Mouse (Mus musculus) layer of hippocampus, postnatal 36 days (tissue): ENCODE results near the gene Nectin1. TPM values are rescaled to one million over a fixed set of nuclear protein-coding genes. Genes with fewer than 3 reads are reported as not detected.

Experiments
- DNase-seq, 2 experiments: peaks; one replicate each; pipeline ENCODE4 v3.0.0; 2022
- total RNA-seq, 2 experiments: library from RNA; stranded (reverse); gene quantifications; 2 replicates each; pipeline ENCODE4 v1.2.3; 2021

The Nectin1 gene
- total RNA-seq = 10 to 100 TPM; 73.5 to 75.3 TPM

DNA sequence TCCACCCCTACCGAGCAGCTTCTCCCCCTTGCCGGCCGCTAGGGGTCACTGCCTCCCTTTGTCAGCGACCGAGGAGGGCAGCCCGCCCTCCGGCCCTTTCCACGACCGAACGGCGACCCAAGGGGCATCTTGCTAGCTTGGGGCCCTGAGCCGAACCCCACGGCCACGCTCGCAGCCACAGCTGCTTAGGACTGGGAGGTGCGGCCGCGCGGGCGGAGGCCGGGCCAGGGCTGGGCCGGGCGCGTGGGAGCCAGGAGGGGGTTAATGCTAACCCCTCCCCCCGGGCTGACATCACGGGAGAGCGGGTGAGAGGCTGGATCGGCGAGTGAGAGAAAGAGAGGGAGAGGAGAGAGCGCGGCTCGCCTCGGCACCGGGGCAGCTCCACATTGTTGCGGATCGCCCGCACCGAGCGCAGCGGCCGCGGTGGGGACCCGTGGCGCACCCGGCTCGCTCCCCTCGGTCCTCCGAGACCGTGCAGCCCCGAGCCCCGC lies at the start of gene Nectin1:
Gene Nectin1, plus strand, starts transcription at position 338 of the 491 bp plus-strand sequence.
- peak; percentile 91 to 92 for DNase-seq

DNA sequence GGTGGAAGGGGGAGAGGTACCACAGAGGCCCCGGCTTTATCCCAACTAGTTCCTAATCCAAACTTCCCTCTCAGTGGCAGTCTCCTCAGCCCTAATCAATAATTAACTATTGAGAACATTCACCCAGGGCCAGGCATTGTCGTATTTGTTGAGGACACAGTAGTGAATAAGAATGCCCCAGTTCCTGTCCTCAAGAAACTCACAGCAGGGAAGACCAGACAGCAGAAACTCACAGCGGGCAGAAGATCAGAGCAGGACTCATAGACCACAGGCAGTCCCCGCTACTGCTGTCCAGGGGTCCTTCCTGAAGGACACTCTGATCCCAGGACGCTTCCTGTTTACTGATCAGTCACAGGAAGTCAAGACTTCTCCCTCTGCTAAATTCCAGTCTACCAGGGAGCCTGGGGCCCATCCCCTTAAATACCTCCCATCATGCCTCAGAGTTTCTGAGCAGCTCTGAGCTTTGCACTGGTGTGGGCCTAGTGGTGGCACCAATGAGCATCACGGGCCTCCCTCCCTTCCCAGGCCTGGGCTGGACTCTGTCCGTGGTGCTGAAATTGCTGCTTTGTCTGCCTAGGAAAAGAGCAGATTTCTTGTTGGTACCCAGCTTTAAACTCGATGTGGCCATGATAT lies 45.6 kb upstream of the Nectin1 start:
- DNase-seq = no peak

DNA sequence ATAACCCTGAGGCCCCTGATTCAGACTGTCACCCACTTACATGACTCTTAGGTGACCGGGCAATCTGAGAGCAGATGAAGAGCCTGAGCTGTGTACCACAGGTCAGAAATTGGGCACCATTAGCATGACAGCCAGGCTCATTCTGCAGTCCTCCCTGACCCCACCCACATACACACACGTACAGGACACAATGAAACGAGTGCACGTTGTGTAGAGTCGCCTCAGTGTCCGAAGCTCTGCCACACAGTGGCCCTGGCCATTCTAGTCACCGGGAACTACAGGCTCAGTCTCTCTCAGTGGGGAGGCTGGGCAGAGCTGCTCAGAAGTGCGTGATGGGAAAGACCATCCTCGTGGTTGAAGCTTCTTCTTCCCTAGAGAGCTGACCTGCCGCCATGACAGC lies 44.9 kb upstream of the Nectin1 start:
- no peak for DNase-seq

DNA sequence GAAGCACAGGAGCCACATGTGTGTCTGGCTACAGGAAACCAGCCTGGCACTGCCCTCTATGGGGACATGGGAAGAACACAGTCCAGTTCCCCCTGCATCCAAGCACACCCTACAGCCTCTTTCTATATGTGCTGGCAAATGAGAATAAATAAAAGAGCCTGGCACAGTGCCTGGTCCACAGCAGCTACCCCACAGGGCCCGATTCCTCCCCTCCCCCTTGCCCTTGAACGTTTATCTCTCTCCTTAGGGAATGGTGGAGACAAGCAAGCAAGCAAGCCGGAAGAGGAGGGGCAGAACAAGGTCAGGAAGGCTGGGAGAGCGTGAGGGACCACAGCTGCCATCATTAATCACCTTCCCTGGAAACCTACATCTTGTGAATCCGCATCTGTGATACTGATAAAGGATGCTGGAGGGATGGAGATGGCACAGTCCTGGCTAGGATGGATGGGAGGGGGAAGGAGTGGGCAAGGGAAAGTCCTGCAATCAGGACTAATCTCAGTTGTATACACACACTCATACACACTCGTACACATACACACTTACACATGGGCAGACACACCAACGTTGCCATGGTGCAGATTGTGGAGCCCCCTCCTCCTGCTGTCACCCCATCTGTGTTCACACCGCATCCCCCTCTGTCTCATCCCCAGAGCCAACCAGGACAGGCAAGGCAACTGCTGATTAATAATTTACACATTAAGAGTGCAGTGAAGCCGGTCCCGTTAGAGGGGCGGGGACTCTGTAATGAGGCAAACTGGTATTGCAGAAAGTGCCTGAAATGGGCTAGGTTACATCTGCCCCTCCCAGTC lies 44.2 kb upstream of the Nectin1 start:
- peak; percentile 71 to 76 for DNase-seq

DNA sequence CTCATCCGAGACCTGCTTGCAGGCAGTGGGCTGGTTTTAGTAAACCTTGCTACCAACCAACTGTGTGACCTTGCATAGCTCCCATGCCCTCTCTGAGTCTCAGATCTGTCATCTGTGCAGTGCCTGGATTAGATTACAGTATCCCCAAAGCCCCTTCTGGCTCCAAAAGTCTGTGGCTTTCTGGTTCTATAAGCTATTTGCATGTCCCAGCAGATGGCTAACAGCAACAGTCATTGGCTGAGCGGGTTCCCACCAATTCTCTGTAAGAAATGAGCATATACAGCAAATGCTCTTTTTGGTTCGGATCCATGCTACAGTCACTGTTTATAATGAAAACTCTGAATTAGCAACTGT lies 43.6 kb upstream of the Nectin1 start:
- DNase-seq = no peak

DNA sequence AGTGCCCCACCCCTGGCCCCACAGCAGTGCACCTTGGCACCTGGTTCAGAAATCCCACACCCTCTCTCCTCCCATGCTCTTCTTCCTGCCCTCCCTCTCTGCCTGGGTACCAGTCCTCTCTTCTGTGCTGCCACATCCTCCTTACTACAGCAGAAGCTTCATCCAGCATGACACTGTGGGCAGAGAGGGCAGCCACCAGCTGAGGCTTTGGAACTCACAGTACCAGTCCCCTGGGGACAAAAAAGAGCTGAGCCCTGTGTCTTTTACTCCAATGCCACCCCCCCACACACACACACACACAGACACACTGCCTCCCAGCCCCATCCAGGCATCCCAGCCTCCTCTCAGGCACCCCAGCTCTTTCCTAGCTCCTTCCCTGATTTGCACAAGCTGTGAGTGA lies 42.0 kb upstream of the Nectin1 start:
- no peak for DNase-seq

DNA sequence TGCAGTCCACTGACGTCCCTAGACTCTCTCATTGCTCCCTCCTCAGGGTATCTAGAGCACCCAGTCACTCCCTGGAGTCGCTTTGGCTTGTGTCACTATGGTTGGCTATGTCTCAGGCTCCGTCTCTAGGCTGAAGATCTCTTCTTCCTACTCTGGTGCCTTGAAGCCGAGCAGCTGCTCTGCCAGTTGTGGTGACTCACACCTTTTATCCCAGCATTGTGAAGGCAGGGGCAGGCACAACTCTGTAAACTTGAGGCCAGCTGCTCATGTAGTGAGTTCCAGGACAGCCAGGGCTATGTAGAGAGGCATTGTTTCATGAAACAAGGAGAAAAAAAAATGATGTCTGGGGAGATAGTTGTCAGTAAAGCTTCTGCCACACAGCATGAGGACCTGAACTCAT lies 36.2 kb upstream of the Nectin1 start:
- DNase-seq = no peak

DNA sequence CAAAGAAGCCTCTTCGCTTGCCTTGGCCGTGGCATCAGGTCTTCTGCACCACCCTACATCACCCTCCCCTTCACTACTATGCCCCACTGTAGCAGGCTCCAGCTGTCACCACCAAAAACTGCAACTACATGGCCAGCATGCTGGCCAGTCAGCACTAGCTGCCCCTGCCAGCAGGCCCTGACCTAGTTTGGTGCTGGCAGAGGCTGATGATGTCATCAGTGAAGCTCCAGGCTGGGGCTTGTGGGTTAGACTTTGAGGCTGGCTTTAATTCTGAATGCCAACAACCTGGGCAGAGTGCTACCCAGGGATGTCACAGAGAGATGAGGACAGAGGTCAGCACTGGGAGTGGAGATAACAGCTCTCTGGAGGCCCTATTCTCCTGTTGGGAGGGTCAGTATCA lies 35.1 kb upstream of the Nectin1 start:
- no peak for DNase-seq

DNA sequence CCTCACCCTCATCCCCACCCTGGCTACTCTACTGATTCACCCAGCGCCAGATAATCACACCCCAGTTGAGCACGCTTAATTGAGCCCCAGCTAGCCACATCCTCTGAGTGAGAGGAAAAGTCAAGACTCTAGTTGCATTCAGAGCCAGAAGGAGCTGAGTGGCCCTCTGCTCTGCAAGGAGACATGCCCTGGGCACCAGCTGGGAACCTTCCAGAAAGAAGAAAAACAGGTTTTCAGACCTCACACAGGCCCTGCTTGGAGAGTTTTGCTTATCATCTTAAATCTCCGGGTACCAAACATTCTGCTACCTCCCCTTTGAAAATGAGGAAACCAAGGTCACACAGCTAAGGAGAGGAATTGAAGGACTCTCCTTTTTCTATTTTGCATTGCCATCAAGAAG lies 30.4 kb upstream of the Nectin1 start:
- DNase-seq = no peak

DNA sequence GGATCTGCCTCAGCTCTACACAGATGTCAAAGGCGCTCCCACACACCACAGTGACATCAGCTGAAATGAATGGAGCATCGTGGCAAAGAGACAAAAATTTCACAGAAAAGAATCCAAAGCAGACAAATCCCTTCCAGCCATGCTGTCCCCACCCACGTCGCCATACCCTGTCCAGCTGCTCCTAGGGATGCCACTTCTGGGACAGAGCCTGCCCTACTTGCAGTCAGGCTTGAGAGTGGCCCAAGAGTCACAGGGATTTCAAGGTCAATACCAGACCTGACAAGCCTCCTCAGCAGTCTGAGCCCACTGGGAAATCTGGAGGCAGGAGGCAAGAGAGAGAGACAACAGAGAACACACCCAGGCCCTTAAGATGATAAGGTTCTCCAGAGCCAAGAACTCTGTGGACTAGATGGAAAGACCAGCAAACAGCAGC lies 24.4 kb upstream of the Nectin1 start:
- peak; percentile 50 for DNase-seq

DNA sequence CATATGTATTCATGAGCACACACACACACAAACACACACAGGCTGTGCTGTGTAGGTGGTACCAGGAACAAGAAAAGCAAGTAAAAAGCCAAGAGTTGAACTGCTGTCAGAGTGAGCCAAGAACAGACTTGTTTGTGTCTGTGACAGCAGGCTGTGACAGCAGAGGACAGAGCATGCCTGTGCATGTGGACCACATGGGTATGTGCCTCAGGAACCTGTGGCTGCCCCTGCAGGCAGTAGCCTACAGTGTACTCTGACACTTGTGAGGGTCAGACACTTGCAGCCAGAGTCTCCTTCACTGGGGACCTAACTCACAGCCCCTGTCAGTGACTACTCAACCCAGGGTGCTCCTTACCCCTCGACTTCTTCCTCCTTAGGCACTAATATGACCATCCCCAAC lies 23.7 kb upstream of the Nectin1 start:
- no peak for DNase-seq

DNA sequence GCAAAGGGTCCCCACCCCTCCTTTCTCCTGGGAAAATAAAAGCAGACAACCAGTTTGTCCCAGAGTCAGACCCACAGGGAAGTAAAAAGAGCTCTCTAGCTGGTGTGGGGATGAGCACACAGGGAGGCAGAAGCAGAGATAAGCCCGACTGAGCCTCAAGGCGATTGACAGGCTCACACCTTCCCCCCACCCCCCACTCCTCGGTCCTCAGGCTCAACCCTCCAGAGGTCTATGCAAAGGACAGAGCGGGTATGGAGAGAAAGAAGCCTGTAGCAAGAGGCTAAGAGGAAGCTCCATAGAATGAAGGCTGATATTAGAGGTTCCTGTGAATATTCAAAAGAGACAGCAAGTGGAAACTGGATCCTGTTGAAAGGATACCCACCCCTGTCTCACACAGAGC lies 19.7 kb upstream of the Nectin1 start:
- DNase-seq = no peak

DNA sequence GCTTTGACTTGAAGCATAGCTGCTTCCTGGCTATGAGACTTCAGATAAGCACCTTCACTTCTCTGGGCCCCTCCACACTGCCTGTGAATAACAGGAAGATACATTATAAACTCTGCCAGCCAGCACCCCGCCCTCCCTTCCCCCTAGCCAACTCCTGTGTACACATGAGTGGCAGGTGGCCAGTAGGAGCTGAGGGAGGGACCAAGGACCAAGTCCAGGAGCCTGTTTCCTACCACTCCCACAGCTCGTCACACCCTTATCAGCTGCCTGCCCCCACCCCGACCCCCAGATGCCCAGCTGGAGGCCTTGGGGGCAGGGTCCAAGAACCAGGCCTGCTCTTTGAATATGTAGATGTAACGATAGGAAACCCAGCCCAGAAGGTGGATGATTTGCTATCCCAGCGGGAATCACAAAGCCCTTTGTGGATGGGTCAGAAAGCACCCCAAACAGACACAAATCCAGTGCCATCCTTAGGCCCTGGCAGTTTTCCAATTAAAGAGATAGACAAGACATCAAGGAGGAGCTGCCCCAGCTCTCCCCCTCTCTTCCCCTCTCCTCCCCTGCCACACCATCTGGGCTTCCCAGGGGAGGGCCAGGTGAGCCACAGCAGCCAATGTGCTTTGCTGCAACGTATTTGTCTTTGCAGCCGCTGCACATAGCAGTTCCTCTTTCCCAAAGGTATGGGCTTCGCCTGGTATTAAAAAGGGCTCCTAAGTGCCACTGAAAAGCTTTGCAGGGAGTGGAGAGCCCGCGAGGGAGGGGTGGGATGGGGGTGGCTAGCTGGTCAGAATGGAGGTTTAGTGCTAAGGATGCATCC lies 14.1 kb upstream of the Nectin1 start:
- no peak for DNase-seq

DNA sequence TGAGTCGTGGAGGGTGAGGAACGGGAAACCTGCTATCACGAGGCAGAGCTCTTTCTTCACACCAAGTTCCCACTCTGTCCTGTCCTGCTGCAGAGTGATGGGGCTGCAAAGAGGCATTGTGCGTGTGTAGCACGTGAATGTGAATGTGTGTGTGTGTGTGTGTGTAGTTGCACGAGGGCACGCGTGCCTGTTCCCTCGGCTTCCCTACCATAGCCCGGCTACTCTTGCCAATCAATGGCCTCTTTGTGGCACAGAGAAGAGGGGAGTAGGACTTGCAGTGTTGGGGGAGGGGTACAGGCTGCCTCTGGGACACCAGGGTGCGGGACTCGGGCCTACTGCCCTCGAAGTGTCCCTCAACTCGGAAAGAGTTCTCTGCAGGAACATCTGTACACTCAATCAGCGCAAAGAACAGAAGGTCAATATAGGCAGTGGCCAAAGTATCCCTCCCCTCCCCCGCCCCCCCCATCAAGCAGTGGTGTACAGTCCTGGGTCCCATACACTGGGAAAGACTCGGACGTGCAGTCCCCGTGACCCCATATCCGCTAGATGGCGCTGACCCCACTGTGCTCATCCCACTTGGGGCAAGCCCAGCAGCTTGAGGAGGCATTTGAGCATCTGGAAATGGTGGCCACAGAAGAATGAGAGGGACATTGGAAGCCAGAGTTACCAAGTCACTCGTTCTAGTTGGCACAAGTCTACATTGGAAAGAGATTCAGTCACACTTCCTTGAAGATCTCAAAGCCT lies 13.3 kb upstream of the Nectin1 start:
- peak in 1 of 2 experiments; percentile 55 for DNase-seq

DNA sequence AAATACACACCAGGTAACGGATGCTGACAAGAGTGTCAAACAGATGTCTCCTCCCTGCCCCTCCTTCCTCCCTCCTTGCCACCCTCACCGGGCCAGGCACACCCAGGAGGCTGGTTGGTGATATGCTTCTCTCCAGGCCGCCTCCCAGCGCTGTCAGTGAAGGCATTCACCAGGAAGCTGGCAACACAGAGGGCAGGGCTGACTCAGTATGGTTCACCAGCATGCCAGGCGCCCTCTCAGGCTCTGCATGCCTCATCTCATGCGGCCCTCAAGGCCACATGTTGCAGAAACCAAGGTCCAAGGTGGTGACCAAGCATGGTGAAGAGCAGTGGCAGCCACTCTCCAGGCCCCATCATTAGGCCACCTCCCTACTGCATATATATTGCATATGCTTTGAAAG lies 11.9 kb upstream of the Nectin1 start:
- DNase-seq = no peak

DNA sequence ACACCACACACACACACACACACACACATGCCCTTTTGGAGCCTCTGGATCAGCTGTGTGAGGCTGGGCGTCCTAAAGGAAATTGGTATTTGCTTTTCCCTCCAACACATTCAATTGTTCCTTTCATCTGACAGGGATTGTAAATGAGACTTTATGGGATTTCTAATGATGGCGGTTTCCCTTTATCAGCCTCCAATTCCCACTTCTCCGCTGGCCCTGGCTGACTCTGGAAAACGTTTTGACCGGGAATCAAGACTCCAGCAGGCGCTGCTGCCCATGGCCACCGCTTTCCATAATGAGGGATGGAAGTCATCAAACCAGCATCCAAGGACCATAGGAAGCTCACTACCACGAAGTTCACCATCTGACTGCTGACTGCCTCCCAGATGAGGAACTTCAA lies 11.1 kb upstream of the Nectin1 start:
- DNase-seq = no peak

DNA sequence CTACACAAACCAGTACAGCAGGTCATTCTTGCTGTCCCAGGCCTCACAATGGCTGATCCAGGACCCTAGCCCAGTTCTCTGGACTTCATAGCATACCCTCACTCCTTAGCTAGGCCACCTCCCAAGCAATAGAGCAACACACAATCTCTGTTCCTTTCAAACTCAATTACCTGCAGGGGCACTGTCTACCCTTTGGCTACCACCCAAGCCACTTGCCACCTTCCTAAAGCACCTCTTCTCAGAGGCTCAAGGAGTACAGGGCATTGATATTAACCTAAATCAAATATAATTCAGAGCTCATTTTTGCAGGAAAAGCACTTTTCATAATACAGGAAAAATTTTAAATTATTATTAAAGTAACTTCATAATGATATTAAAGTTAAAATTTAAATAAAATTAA lies 8.8 kb upstream of the Nectin1 start:
- DNase-seq = no peak

DNA sequence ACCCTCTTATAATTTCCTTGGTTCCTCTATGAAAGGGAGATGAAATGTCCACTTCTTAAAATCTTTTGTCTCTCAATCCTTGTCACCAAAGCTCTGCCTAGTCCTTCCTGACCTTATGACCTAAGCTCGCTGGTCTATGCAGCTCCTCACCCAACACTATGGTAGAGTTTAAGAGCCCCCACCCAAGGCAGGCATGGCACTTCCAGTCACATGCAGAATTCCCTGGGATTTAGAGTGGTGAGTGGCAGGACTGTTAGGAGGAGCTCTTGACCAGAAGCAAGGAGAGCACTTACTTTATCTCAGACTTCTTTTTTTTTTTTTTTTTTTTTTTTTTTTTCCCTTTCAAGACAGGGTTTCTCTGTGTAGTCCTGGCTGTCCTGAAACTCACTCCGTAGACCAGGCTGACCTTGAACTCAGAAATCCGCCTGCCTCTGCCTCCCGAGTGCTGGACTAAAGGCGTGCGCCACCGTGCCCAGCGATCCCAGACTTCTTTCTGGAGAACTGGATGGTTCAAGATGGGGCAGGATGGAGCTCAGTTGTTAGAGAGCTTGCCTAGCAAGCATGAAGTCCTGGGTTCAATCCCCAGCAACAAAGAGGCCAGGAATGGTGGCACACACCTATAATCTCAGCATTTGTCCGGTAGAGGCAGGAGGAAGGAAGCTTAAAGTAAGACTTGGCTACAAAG lies 7.6 kb upstream of the Nectin1 start:
- no peak for DNase-seq

DNA sequence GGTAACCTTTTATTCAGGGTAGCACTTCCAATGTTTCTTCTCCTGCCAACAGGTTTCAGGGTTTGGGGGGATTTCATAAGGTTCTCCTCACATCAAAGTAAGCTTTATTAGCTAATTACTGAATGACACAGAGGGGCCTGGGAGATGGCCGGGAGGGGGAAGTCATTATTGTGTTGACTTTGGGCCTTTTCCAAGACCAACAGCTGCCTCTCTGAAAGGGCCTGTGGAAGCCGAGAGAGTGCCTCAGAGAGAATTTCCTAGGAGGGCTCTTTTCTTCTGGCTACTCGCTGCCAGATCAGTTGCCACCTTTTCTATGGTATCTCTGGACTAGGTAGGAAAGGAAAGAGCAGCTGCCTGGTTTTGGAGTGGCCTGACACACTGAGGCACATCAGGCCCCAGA lies 6.5 kb upstream of the Nectin1 start:
- DNase-seq = no peak

DNA sequence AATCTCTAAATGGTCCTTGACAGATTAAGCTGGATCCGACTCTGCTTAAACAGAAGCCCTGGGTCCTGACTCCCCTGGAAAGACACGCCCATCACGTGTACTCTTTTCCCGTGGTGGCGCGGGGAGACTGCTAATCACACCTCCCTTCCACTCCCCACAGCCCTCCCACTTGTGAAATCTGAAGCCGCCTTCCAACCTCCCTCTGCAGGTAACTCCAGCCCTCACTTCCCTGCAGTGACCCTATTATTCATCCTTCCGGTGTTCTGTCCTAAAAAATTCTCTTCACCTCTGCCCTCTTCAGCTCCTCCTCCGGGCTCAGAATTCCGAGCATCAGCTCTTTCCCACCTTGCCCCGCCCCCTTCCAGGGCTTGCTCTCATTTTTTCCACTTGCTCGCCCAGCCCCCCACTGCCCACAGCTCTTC lies 5.9 kb upstream of the Nectin1 start:
- DNase-seq = no peak

DNA sequence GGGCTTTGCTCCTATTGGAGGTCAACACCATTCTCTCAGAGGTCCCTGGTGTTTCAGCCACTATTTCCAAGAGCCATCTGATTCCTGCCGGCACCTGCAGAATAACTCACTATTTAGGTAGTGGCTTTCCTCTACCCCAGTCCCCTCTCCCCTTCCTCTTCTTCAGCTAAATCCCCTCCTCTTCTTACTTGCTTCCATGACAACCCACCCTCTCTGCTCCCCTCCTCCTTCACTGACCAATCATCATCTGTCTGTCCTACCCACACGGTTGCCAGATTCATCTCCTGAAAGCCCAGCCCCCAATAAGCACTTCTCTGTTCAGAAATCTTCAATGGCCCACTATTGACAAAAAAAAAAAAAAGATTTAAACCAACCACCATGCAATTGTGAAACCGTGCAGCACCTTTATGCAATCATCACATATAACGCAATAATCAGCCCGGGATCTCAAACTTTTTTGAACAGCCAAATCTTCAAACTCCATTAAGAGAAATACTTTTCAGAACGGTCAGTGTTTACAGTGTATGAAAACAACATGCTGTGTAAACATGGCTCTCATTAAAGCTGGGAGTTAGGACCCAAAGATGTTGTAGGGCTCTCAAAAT lies 5.2 kb upstream of the Nectin1 start:
- no peak for DNase-seq
